Mouse (Mus musculus) ES-Bruce4 (cell line): ENCODE measurements around the gene Cmtm6.

Source experiments
- CTCF ChIP-seq: IDR thresholded peaks from one replicate; pipeline ENCODE4 v1.8.1; 2011; ENCODE audit warnings: low read depth, low read length
- EP300 ChIP-seq: IDR thresholded peaks from 2 replicates; pipeline ENCODE4 v1.6.1; 2011; ENCODE audit warnings: low read depth, low read length; ENCODE audit not compliant: insufficient read depth

- no peak for TF ChIP-seq EP300
- no peak for TF ChIP-seq CTCF
Measured at GRCm38 (mm10) chr9:114682193-114682592, 48.7 kb upstream of the Cmtm6 start.
